Mouse (Mus musculus): Measurements from ENCODE around the gene Vmn1r114. TPM values are rescaled to one million over a fixed set of nuclear protein-coding genes. Genes with fewer than 3 reads are reported as not detected.
"Not testable (repeated sequence)": the region's sequence is repeated elsewhere in the genome, so short reads cannot be mapped to it uniquely, and the experiment has no call there.

Vmn1r114 gene
- not detected in 2 replicates for polyA plus RNA-seq (2015; fragmentation: Nextera tagmentation; extraction: Ambion mirVana)

DNA sequence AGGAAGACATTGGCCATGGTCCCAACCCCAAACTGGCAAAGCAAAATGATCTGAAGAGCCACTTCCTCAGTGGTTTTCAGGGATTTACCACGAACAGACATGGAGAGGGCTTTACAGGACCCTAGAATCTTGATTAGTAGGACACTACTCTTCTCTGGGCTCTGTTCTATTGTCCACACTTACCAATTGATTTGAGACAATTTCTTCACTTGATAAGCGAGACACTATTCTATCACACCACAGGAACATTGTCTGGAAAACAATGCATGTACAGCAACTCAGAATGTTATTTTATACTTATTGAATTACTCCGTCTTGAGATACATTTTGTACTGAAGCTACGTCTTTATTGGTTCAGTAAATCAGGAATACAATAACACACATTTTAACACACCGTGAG lies at the start of gene Vmn1r114:
Gene Vmn1r114, minus strand, starts transcription at position 101 of the 400 bp plus-strand sequence.
- H3K4me2 ChIP-seq (replicated peaks; ENCODE audit: low read depth, low read length); H3K36me3 ChIP-seq (ENCODE audit: insufficient read depth, low read length); ATAC-seq; H3K4me3 ChIP-seq (ENCODE audit: low read depth, low read length); H3K27me3 ChIP-seq (replicated peaks; ENCODE audit: insufficient read depth, low read length); H3K9ac ChIP-seq (replicated peaks; ENCODE audit: low read depth); H3K4me1 ChIP-seq (ENCODE audit: insufficient read depth, low read depth, low read length); H3K9me3 ChIP-seq (ENCODE audit: low read length); DNase-seq (ENCODE audit: low spot score); H3K27ac ChIP-seq (ENCODE audit: low read length): not testable (repeated sequence)
- WGBS: no CpG with 5 or more reads among the region's 5 CpGs

DNA sequence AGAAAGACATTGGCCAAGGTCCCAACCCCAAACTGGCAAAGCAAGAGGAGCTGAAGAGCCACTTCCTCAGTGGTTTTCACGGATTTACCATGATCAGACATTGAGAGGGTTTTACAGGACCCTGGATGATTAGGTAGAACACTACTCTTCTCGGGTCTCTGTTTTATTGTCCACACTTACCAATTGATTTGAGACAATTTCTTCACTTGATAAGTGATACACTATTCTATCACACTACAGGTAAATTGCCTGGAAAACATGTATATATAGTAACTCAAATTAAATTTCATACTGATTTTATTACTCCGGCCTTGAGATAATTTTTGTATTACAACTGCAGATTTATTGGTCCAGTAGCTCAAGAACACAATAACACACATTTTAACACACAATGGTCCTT lies 32.9 kb upstream of the Vmn1r114 start, which contains the start of gene Vmn1r115:
Gene Vmn1r115, minus strand, starts transcription at position 101 of the 400 bp plus-strand sequence.
- not testable (repeated sequence) for DNase-seq (ENCODE audit: low spot score); H3K4me3 ChIP-seq (ENCODE audit: low read depth, low read length); H3K36me3 ChIP-seq (ENCODE audit: insufficient read depth, low read length); H3K27me3 ChIP-seq (replicated peaks; ENCODE audit: insufficient read depth, low read length); H3K4me1 ChIP-seq (ENCODE audit: insufficient read depth, low read depth, low read length); H3K27ac ChIP-seq (ENCODE audit: low read length); ATAC-seq; H3K9ac ChIP-seq (replicated peaks; ENCODE audit: low read depth); H3K9me3 ChIP-seq (ENCODE audit: low read length); H3K4me2 ChIP-seq (replicated peaks; ENCODE audit: low read depth, low read length)
- whole genome bisulfite sequencing: 90% methylated on average over 1 of the region's 3 CpGs

DNA sequence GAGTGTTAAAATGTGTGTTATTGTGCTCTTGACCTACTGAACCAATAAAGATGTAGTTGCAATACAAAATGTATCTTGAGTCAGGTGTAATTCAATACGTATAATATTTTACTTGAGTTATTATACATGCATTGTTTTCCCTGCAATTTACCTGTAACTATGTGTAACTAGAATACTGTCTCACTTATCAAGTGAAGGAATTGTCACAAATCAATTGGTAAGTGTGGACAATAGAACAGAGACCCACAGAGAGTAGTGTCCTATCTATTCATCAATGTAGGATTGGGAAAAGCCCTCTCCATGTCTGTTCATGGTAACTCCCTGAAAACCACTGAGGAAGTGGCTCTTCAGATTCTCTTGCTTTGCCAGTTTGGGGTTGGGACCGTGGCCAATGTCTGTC lies 25.0 kb downstream of the Vmn1r114 start, which contains the start of gene Vmn1r113:
Gene Vmn1r113, plus strand, starts transcription at position 301 of the 400 bp plus-strand sequence.
- not testable (repeated sequence) for H3K4me1 ChIP-seq (ENCODE audit: insufficient read depth, low read depth, low read length); H3K27me3 ChIP-seq (replicated peaks; ENCODE audit: insufficient read depth, low read length); H3K27ac ChIP-seq (ENCODE audit: low read length); H3K9ac ChIP-seq (replicated peaks; ENCODE audit: low read depth); H3K36me3 ChIP-seq (ENCODE audit: insufficient read depth, low read length); DNase-seq (ENCODE audit: low spot score); H3K9me3 ChIP-seq (ENCODE audit: low read length); H3K4me2 ChIP-seq (replicated peaks; ENCODE audit: low read depth, low read length); H3K4me3 ChIP-seq (ENCODE audit: low read depth, low read length); ATAC-seq
- WGBS: 57% methylated on average over 2 of the region's 2 CpGs

DNA sequence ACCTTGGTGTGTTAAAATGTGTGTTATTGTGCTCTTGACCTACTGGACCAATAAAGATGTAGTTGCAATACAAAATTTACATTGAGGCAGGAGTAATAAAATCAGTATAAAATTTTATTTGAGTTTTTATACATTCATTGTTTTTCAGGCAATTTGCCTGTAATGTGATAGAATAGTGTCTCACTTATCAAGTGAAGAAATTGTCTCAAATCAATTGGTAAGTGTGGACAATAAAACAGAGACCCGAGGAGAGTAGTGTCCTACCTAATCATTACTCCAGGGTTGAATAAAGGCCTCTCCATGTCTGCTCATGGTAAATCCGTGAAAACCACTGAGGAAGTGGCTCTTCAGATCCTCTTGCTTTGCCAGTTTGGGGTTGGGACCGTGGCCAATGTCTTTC lies 41.1 kb downstream of the Vmn1r114 start, which contains the start of gene Vmn1r112:
Gene Vmn1r112, plus strand, starts transcription at position 301 of the 400 bp plus-strand sequence.
- not testable (repeated sequence) for H3K36me3 ChIP-seq (ENCODE audit: insufficient read depth, low read length); H3K4me1 ChIP-seq (ENCODE audit: insufficient read depth, low read depth, low read length); H3K9ac ChIP-seq (replicated peaks; ENCODE audit: low read depth); H3K4me2 ChIP-seq (replicated peaks; ENCODE audit: low read depth, low read length); H3K4me3 ChIP-seq (ENCODE audit: low read depth, low read length); ATAC-seq; H3K27ac ChIP-seq (ENCODE audit: low read length); H3K27me3 ChIP-seq (replicated peaks; ENCODE audit: insufficient read depth, low read length); H3K9me3 ChIP-seq (ENCODE audit: low read length); DNase-seq (ENCODE audit: low spot score)
- no CpG with 5 or more reads among the region's 3 CpGs for WGBS

Other genes with a start within 250 kb of the Vmn1r114 start
- gene Gm4141, start 235.9 kb downstream of the Vmn1r114 start, polyA plus RNA-seq (2015; fragmentation: Nextera tagmentation; extraction: Ambion mirVana): not detected in 2 replicates
- gene Gm4513, start 213.2 kb downstream of the Vmn1r114 start, polyA plus RNA-seq (2015; fragmentation: Nextera tagmentation; extraction: Ambion mirVana): not detected in 2 replicates
- gene Vmn1r107, start 143.3 kb downstream of the Vmn1r114 start, polyA plus RNA-seq (2015; fragmentation: Nextera tagmentation; extraction: Ambion mirVana): not detected in 2 replicates
- gene Vmn1r111, start 109.0 kb downstream of the Vmn1r114 start, polyA plus RNA-seq (2015; fragmentation: Nextera tagmentation; extraction: Ambion mirVana): not detected in 2 replicates
- gene Gm10668, start 81.6 kb downstream of the Vmn1r114 start, polyA plus RNA-seq (2015; fragmentation: Nextera tagmentation; extraction: Ambion mirVana): not detected in 2 replicates
- not detected in 2 replicates for gene Vmn1r112, start 41.0 kb downstream of the Vmn1r114 start, polyA plus RNA-seq (2015; fragmentation: Nextera tagmentation; extraction: Ambion mirVana)
- not detected in 2 replicates for gene Vmn1r113, start 24.9 kb downstream of the Vmn1r114 start, polyA plus RNA-seq (2015; fragmentation: Nextera tagmentation; extraction: Ambion mirVana)
- not detected in 2 replicates for gene Vmn1r115, start 32.8 kb upstream of the Vmn1r114 start, polyA plus RNA-seq (2015; fragmentation: Nextera tagmentation; extraction: Ambion mirVana)
- gene Vmn1r116, start 60.1 kb upstream of the Vmn1r114 start, polyA plus RNA-seq (2015; fragmentation: Nextera tagmentation; extraction: Ambion mirVana): not detected in 2 replicates
- not detected in 2 replicates for gene Vmn1r117, start 71.9 kb upstream of the Vmn1r114 start, polyA plus RNA-seq (2015; fragmentation: Nextera tagmentation; extraction: Ambion mirVana)
- not detected in 2 replicates for gene Vmn1r118, start 100.2 kb upstream of the Vmn1r114 start, polyA plus RNA-seq (2015; fragmentation: Nextera tagmentation; extraction: Ambion mirVana)
- gene Vmn1r119, start 200.3 kb upstream of the Vmn1r114 start, polyA plus RNA-seq (2015; fragmentation: Nextera tagmentation; extraction: Ambion mirVana): not detected in 2 replicates
- not detected in 2 replicates for gene Vmn1r120, start 241.6 kb upstream of the Vmn1r114 start, polyA plus RNA-seq (2015; fragmentation: Nextera tagmentation; extraction: Ambion mirVana)

Measured in lung, postnatal 0 days (tissue).